Mouse (Mus musculus): Measurements from ENCODE around the gene Lrp2bp.

DNA sequence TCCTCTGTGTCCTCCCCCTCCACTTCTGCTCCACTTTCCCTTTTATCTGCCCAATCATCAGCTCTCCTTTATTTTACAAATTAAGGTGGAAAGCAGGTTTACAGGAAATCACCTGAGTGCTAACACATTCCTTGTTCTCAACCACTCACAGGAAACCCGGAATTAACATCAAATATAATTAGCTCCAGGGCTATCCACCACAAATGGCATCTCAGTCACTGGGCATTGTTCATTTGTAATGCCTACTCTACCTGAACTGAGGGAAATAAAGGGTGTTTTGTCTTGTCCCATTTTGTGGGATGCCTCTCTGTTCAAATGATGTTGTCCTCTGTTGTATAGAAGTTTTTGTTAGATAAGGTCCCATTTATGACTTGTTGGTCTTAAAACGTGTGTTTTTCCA, 48.5 kb upstream of the Lrp2bp start:
- no peak for TF ChIP-seq CTCF (IDR thresholded peaks at IDR 0.05; ENCODE audit: low read depth)
- no peak for TF ChIP-seq EP300 (optimal IDR thresholded peaks at IDR 0.05)
